Mouse (Mus musculus) small intestine, adult 2 months (tissue): Measurements from ENCODE around the gene L1cam. TPM values are rescaled to one million over a fixed set of nuclear protein-coding genes. Genes with fewer than 3 reads are reported as not detected.
A peak's percentile ranks its signal among the peaks of the same experiment; 100 is the strongest.

Experiments used
- H3K27ac ChIP-seq: fragments of 200-500 bp; 2 replicates; pipeline ENCODE4 v1.5.1; 2012; ENCODE audit warnings: low read depth, low read length, control low read depth, inconsistent platforms; ENCODE audit not compliant: insufficient read depth
- H3K27me3 ChIP-seq: fragments of 200-500 bp; 2 replicates; pipeline ENCODE4 v1.6.1; 2012; ENCODE audit warnings: mild to moderate bottlenecking, moderate library complexity, low read length, inconsistent platforms; ENCODE audit not compliant: control insufficient read depth, insufficient read depth
- H3K36me3 ChIP-seq: fragments of 200-500 bp; 2 replicates; pipeline ENCODE4 v1.6.1; 2012; ENCODE audit warnings: mild to moderate bottlenecking, low read length, control low read depth, inconsistent platforms; ENCODE audit not compliant: control insufficient read depth, insufficient read depth
- H3K4me1 ChIP-seq: fragments of 200-500 bp; 2 replicates; pipeline ENCODE4 v1.6.1; 2012; ENCODE audit warnings: low read length, inconsistent platforms, mixed read lengths; ENCODE audit not compliant: control insufficient read depth, insufficient read depth, insufficient read length
- H3K4me3 ChIP-seq: fragments of 200-500 bp; 2 replicates; pipeline ENCODE4 v1.5.1; 2012; ENCODE audit warnings: low read depth, mild to moderate bottlenecking, control low read depth, inconsistent platforms, low read length, moderate library complexity
- CTCF ChIP-seq: fragments of 200-500 bp; IDR thresholded peaks from 2 replicates; pipeline ENCODE4 v1.5.1; 2012; ENCODE audit warnings: low read depth, mild to moderate bottlenecking, control low read depth, inconsistent platforms, low read length, moderate library complexity, mixed read lengths; ENCODE audit not compliant: insufficient replicate concordance, insufficient read length; ENCODE audit errors: extremely low read depth
- POLR2A ChIP-seq: fragments of 200-500 bp; IDR thresholded peaks from 2 replicates; pipeline ENCODE4 v1.6.1; 2012; ENCODE audit warnings: low read depth, mild to moderate bottlenecking, control low read depth, inconsistent platforms, low read length, moderate library complexity
- WGBS: fragments of 180-500 bp; shearing (Covaris S2); methylation state at CpG from one replicate; pipeline ENCODE4 v1.1.7; 2018; 5-methylcytosine and 5-hydroxymethylcytosine counted together
- polyA plus RNA-seq: library from polyadenylated mRNA; depleted of rRNA; stranded (reverse); fragments of >200 nt; gene quantifications from 2 replicates; pipeline ENCODE4 v1.2.3, GENCODE M21; 2012

L1cam gene
- polyA plus RNA-seq, 1 experiment = 20.8 TPM

- TF ChIP-seq CTCF (no peak), POLR2A (no peak)
Observed at GRCm38 (mm10) chrX:73864692-73865091, 31.2 kb downstream of the L1cam start.

GRCm38 (mm10) chrX:73855087-73855408 is 40.9 kb downstream of the L1cam start:
- Histone ChIP-seq H3K27ac (no peak overlapping the region), H3K4me1 (no peaks in the 10 kb centered on the region), H3K27me3 (no peaks in the 10 kb centered on the region), H3K4me3 (no peak overlapping the region), H3K36me3 (peaks cover 7% of the 10 kb centered on the region)
- TF ChIP-seq POLR2A = no peak
- no peak for TF ChIP-seq CTCF
- WGBS = 72% methylated on average over 3 of the region's 3 CpGs

More at GRCm38 (mm10) chrX:73864692-73865091, 31.2 kb downstream of the L1cam start:
- H3K4me3 ChIP-seq = no peak overlapping the region
- no peak overlapping the region for H3K27ac ChIP-seq
- H3K4me1 ChIP-seq = no peaks in the 10 kb centered on the region
- peaks cover 15% of the 10 kb centered on the region for H3K36me3 ChIP-seq
- no peaks in the 10 kb centered on the region for H3K27me3 ChIP-seq
- 55% methylated on average over 3 of the region's 3 CpGs for WGBS

- Histone ChIP-seq H3K27me3 (no peaks in the 10 kb centered on the region), H3K4me3 (no peak overlapping the region), H3K27ac (no peak overlapping the region), H3K36me3 (peaks cover 5% of the 10 kb centered on the region; the same call in 1 of the 2 replicates), H3K4me1 (no peaks in the 10 kb centered on the region)
- TF ChIP-seq CTCF (no peak), POLR2A (no peak)
- WGBS = 85% methylated on average over 9 of the region's 9 CpGs
Observed at GRCm38 (mm10) chrX:73854326-73855086, 41.4 kb downstream of the L1cam start.

DNA sequence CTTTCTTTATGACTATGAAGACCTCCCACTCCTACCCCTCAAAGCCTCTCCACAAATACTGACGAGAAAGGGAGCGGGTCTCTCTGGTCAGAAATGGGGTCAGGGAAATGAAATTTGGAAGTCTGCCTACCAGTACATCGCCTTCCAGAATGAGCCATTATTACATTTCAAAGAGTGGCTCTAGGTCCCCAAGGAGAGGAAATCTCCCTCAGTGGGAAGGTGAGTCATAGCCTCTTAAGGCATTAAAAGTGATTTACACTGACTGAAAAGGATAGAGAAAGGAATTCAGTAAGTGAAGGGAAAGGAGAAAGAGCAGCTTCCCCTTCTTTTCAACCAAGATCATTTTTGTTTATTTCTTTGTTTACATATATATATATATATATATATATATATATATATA is 59.2 kb downstream of the L1cam start:
- Histone ChIP-seq H3K4me3 (no peak overlapping the region), H3K4me1 (no peaks in the 10 kb centered on the region), H3K36me3 (no peaks in the 10 kb centered on the region), H3K27ac (no peak overlapping the region), H3K27me3 (no peaks in the 10 kb centered on the region)
- WGBS = 85% methylated on average over 3 of the region's 3 CpGs
- no peak for TF ChIP-seq POLR2A

DNA sequence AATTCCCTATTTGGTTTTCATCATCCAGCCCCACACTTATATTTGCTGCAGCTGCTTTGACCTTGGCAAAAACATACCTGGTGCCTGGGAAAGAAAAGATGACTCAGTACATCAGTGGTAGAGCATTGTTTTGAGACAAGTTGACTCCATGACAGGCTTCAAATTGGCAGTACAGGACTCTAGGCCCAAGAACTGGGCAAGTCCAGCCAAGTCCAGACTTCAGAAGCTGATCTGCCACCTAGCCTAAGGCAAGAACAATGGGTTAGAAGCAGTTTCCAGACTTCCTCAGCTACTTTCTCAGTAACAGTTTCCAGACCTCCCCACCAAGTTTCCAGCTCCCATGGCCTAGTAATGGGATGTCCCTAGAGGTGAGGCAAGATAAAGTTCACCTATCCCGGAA is 60.2 kb downstream of the L1cam start:
- Histone ChIP-seq H3K36me3 (no peaks in the 10 kb centered on the region), H3K4me1 (no peaks in the 10 kb centered on the region), H3K27me3 (no peaks in the 10 kb centered on the region), H3K27ac (no peak overlapping the region), H3K4me3 (no peak overlapping the region)
- WGBS = 92% methylated on average over 1 of the region's 1 CpGs
- TF ChIP-seq POLR2A (no peak), CTCF (no peak)

DNA sequence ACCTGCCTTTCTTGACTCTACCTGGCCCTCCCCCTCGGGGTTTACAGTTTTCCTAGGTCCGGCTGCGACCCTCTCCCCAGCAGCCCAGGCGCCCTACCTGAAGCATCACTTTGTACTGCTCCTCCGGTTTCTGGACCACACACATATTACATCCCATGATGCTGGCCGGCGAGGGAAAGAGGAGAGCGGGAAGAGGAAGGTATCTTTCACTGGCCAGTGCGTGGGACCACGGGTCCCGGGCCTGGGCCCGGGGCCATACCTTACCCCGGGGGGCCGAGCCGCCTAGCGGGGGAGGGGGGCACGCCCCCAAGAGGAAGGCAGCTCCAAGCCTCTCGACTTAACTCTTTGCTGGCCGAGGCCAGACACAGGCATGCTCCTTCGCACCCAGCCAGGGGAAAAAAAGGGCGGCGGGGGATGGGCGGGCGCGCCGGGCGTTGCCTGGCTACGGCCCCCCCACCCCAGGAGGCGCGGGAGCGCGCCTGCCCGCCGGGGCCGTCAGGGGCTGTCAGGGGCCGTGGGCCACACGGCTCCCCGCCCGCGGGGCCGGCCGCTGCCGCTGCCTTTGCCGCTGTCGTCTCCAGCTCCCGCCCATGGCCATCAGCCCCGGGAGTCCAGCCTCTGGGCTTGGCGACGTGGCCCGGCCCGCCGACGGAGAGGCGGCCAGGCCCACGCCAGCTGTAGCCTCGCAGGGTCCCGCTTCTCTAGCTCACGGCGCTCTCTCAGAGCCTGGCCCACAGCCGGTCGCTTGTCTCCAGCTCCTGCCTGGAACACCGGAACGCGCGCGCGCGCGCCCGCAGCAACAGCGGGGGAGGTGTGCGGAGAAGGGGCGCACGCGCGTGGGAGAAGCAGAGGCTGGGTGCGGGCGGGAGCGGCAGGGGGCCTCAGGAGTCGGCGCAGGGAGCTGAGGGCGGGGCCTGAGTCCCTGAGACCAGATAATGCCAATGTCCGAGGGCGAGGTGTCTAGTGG is 71.4 kb downstream of the L1cam start, which contains the start of gene Pdzd4:
Gene Pdzd4, minus strand, starts transcription at position 785 of the 967 bp plus-strand sequence.
- Histone ChIP-seq H3K4me1 (no peaks in the 10 kb centered on the region), H3K36me3 (no peaks in the 10 kb centered on the region), H3K4me3 (peak within 1 kb of the TSS; percentile 73), H3K27me3 (0 out of 2 replicates have a peak, but pooled peaks cover 4% of the 10 kb centered on the region), H3K27ac (no peak within 1 kb of the TSS)
- 11% methylated on average over 64 of the region's 84 CpGs for WGBS
- no peak for TF ChIP-seq POLR2A
- no peak for TF ChIP-seq CTCF

DNA sequence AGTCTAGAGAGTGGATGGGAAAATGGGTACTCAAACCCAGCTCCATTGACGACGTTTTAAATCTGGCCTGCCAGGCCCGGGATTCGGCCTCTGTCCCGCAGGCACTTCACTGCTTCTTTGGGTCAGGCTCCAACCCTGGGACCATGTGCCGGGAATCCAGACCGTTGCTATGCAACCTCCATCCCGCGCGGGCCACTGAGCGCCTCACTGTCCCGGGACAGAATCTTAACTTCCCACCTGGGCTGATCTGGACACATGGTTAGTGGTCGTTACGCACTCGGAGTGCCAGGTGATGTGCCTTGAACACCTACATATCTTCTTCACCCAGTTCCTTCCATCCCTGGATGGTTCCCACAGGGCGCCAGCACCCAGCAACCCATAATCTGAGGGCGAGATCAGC is 72.2 kb downstream of the L1cam start:
- no peaks in the 10 kb centered on the region for H3K36me3 ChIP-seq
- H3K27ac ChIP-seq = no peak overlapping the region
- TF ChIP-seq CTCF (no peak), POLR2A (no peak)
- WGBS = 22% methylated on average over 17 of the region's 17 CpGs
- H3K27me3 ChIP-seq = 0 out of 2 replicates have a peak, but pooled peaks cover 4% of the 10 kb centered on the region
- H3K4me1 ChIP-seq = no peaks in the 10 kb centered on the region
- H3K4me3 ChIP-seq = peak overlapping the region; percentile 73; the same call in 1 of the 2 replicates
